Mouse (Mus musculus) megakaryocyte progenitor cell, adult 5-6 weeks (primary cell): ENCODE data around the gene Tbx4. TPM values are rescaled to one million over a fixed set of nuclear protein-coding genes. Genes with fewer than 3 reads are reported as not detected.

Experiments used
- ATAC-seq: replicated peaks from 2 replicates; pipeline ENCODE4 v1.8.0; 2016; ENCODE audit warnings: mild to moderate bottlenecking, moderate TSS enrichment, inconsistent platforms; ENCODE audit not compliant: poor library complexity
- total RNA-seq, 2 experiments: library from RNA; stranded (forward) in 1 of 2; stranded (reverse) in 1 of 2; fragments of 157-497, 149-512 nt in 1 of 2; fragments of 200-1000 nt in 1 of 2; gene quantifications; 2 replicates each; pipeline versions ENCODE4 v1.2.3 to v1.2.4; 2015 to 2017

The Tbx4 gene
- total RNA-seq, 2 experiments from 2014 or later, result not detected

DNA sequence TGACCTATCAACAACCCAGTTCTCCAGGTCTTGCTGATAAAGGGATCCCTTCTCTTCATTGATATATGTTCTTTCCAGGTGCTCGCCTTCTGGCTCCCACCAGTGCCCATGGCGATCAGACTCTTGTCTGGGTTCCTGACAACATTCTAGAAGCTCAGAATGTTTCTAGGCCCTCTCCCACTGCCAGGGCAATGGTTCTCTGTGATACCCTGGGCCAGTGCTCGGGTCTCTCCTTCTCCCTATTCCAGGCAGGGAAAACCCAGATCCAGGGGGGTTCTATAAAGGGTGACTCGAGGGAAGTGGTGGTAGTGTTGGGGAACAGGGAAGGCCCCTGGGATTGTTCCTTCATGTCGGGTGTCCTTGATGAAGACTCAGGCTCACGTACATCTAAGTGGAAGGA is 36.0 kb upstream of the Tbx4 start, which contains the start of gene Gm11444:
Gene Gm11444, minus strand, starts transcription at position 101 of the 400 bp plus-strand sequence.
- ATAC-seq, result no peak

- no peak for ATAC-seq
These were observed 35.5 kb upstream of the Tbx4 start for GRCm38 (mm10) chr11:85850758-85851157.

GRCm38 (mm10) chr11:85857997-85858698 is 28.1 kb upstream of the Tbx4 start:
- no peak for ATAC-seq

DNA sequence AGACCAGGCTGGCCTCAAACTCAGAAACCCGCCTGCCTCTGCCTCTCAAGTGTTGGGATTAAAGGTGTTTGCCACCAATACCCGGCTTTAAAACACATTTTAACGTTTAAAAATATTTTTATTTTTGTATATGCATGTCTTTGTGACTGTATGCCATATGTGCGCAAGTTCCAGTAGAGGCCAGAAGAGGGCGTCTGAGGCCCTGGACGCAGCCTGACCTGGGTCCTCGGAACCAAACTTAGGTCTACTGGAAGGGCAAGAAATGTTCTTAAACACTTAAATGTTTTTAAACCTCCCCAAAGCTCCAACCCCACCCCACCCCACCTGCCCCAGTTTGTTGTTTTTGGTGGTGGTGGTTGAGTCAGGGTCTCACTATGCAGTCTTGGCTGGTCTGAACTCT is 21.9 kb upstream of the Tbx4 start:
- ATAC-seq, result no peak

- no peak for ATAC-seq
These were observed 10.0 kb upstream of the Tbx4 start for GRCm38 (mm10) chr11:85876059-85876788.

- ATAC-seq, result no peak
These were observed 1.7 kb upstream of the Tbx4 start for GRCm38 (mm10) chr11:85884498-85884897.

DNA sequence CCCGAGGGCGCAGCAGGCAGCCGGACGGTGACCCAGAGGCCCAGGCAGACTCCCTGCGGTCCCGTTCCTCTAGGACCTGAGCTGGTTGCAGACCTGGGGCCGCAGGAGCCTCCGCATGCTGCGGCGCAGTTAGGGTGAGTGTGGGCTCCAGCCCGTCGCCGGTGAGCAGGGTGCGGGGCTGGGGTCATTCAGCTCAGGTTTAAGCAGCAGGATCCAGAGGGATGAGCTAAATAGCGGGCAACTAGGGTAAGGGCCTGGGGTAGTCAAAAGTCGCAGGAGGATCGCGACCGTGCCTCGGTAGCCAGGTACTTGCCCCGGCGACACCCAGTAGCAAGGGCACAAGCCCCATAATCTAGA is 185 bp downstream of the Tbx4 start:
- no peak for ATAC-seq

GRCm38 (mm10) chr11:85887273-85887672 is 1.1 kb downstream of the Tbx4 start:
- ATAC-seq, result no peak

DNA sequence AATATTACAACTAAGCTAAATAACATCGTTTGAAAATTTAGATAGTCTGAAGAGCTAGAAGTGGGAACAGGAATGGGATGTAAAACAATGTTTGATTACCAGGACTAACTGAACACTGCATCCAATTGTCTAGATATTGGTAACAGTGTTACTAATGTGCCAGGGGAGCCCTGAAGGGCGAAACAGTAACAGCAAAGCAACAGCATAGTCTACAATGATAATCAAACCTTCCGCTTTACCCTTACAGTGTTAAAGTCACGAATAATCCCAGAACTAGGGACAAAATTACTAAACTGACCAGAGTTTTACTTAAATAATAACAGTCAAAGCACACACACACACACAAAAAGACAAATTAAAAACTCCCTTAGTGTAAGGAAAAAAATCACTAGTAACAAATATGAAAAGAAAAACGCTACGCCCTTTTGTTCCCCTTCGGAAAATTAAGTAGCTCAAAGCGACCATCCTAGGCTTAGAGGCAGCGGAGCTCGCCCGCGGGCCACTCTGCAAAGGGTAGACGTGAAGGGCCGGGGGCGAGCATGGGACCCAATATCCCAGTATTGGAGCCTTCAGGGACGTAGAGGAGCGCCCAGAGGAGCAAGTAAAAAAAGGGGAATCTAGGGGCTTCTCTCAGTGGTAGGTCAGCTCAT is 1.7 kb downstream of the Tbx4 start:
- ATAC-seq, result no peak

DNA sequence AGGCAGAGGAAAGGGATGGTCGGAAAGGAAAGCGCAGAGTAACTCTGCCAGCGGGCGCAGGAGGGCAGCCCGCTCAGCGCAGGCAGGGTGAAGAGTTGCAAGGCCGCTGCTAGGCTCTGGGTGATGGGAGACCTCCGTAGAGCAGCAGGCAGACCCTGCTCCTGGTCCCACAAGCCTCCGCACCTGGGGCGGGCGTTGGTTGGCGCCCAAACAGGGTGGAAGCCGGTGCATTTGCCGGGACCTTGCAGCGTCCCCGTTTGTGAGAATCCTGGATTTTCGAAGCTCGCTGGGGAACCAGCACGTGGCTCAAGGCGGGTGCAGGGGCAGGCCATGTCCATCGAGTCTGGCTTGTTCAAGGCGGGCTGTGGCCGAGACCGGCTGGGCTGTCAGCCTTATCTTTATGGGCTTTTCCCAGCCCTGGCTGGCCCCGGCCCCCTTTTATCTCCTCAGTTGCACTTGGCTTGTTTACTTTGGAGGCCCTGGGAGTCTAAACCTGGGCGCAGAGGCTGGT is 2.3 kb downstream of the Tbx4 start:
- no peak for ATAC-seq

GRCm38 (mm10) chr11:85889056-85889729 is 3.0 kb downstream of the Tbx4 start:
- ATAC-seq, result no peak

- ATAC-seq, result no peak
These were observed 3.7 kb downstream of the Tbx4 start for GRCm38 (mm10) chr11:85889730-85890562.

- no peak for ATAC-seq
These were observed 4.3 kb downstream of the Tbx4 start for GRCm38 (mm10) chr11:85890563-85890845.

- ATAC-seq, result no peak
These were observed 4.9 kb downstream of the Tbx4 start for GRCm38 (mm10) chr11:85891010-85891691.

DNA sequence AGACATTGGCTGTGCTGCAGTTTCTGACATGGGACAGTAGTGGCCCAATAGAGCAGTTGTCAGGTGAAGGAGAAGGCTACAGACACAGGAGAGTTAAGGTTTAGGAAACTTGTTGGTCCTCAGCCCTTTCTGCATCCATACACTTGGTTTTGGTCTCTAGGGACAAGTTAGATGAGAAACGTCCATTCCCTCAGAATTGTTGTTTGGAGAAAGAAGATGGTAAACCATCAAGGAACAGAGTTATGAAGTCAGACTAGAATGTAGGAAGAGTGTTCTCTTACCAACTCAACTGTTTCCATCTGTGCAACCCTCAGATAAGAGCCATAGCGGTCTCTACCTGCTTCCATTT is 5.4 kb downstream of the Tbx4 start:
- no peak for ATAC-seq

- ATAC-seq, result no peak
These were observed 6.5 kb downstream of the Tbx4 start for GRCm38 (mm10) chr11:85892771-85893170.

DNA sequence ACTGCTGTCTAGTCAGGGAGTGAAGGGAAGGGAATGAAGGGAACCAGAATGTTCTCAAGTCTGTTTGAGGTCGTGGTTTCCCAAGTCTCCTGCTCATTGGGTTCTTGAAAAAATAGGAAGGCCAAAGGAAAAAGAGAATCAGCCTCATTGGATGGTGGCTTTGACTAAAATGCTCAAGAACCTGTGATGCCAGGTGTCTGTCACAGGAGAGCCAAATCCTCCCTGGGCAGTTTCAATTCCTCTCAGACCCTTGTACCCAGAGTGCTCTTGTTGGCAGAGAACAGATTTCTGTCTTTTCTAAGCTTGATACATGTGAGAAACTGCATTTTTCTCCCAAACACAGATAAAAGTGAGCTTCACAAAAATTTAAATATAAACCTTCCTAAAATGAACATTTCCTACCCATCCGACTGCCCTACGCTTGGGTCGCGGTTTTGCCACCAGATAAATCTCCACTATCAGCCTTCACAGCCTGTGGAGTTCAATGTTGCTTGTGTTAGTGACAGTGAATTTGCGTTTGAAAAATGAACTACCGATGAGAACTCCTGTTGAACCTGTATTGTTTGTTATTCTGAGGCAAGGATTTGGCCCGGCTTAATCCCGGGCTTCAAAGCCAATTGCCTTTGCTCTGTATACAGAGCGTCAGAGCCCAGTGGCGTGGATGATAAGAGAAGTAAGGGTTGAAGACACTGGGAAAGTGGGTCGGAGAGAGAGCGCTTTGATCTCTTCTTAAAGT is 7.3 kb downstream of the Tbx4 start:
- ATAC-seq, result peak; percentile 40; the same call in 1 of the 2 replicates

DNA sequence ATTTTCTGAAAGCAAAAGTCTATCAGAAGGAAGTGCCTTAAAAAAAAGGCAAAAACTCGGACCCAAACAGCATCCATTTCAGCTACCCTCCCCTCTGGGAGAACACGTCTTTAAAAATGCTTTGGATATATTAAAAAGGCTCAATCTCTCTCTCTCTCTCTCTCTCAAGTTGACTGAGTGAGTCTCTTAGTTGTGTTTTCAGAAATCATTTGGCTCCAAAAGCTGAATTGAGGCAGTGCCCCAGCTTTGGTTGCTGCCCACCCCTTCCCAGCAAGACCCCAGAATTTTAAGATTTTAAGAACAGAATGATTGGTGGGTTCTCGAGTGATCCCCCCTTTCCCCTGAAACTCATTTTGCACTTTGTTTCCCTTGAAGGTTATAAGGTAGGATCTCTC is 7.9 kb downstream of the Tbx4 start:
- no peak for ATAC-seq
